Mouse (Mus musculus) granulocyte monocyte progenitor cell, adult 5-6 weeks (primary cell): ENCODE results near the gene 1700009N14Rik. TPM values are rescaled to one million over a fixed set of nuclear protein-coding genes. Genes with fewer than 3 reads are reported as not detected.

Source experiments
- ATAC-seq: replicated peaks from 2 replicates; pipeline ENCODE4 v1.8.0; 2016; ENCODE audit warnings: mild to moderate bottlenecking, moderate TSS enrichment, inconsistent platforms; ENCODE audit not compliant: poor library complexity, severe bottlenecking
- total RNA-seq, 2 experiments: library from RNA; stranded (forward) in 1 of 2; stranded (reverse) in 1 of 2; fragments of 200-712, 200-1000 nt in 1 of 2; fragments of >200 nt in 1 of 2; fragmentation: Nextera tagmentation in 1 of 2; gene quantifications; 2 replicates each; pipeline ENCODE4 v1.2.3; 2014 to 2017

The 1700009N14Rik gene
- not detected in 2 replicates for total RNA-seq (2014; fragmentation: Nextera tagmentation)
- total RNA-seq (2017): not detected in 2 replicates

DNA sequence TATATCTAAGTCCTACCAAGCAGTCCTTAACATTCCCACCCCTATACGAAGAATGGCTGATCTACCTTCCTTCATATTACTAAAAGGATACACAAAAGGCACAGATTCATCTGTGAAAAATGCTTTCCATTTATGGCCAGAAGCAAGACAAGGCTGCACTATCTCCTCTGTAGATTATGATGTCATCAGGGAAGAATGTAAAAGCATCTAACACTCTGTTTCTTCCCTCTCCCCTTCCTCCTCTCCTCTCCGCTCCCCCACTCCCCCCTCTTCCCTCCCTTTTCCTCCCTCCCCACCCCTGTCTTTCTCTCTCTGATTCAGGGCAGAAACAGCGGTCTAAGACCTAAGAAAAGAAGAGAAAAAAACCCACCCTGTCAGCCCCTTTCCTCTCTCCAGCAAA is at the start of gene 1700009N14Rik:
Gene 1700009N14Rik (plus strand): TSS at position 227 of the 400 bp plus-strand sequence.
- ATAC-seq: no peak

GRCm38 (mm10) chr4:39437870-39438367 is 12.2 kb upstream of the 1700009N14Rik start:
- ATAC-seq: no peak

DNA sequence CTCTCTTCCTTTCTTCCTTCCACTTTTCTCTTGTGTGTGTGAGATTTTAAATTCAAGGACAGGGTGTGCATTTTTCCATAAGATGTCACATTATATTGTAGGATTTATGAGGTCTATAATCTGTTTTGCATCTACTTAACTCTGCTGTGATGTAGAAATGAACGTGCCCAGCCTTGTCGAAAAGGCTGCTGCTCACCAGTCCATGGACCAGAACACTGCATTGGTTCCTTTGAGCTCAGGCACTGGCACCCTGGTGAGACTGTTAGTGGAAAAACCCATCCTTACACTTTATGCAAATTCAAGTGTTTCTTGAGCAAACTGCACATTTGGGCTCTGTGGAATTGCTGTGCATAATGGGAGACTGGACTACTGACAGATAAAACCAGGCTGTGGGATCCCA is 24.2 kb downstream of the 1700009N14Rik start:
- no peak for ATAC-seq

GRCm38 (mm10) chr4:39486393-39486792 is 36.3 kb downstream of the 1700009N14Rik start:
- no peak for ATAC-seq

DNA sequence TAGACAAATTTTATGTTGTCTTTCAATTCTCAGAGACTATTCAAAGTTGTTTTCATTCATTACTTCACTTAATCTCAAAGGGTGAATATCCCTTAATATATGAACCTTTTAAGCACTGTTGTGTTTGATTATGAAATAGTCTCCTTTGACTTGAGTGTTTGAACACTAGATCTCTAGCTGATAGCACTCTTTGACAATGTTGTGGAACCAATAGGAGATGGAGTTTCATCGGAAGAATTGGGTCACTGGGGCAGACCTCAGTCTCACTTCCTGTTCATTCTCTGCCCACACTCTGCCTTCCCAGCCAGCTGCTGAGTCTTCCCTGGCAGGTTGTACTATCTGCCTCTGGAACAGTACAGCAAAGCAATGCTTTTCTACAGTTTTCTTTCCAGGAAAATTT is 43.5 kb downstream of the 1700009N14Rik start:
- peak; percentile 30 for ATAC-seq

- no peak for ATAC-seq
These were observed 45.8 kb downstream of the 1700009N14Rik start for GRCm38 (mm10) chr4:39495875-39496274.
